Mouse (Mus musculus): ENCODE data around the gene Frmd4b. TPM values are rescaled to one million over a fixed set of nuclear protein-coding genes. Genes with fewer than 3 reads are reported as not detected.
A peak's percentile ranks its signal among the peaks of the same experiment; 100 is the strongest.

Gene Frmd4b
- polyA plus RNA-seq, 1 experiment = 0.59 TPM

DNA sequence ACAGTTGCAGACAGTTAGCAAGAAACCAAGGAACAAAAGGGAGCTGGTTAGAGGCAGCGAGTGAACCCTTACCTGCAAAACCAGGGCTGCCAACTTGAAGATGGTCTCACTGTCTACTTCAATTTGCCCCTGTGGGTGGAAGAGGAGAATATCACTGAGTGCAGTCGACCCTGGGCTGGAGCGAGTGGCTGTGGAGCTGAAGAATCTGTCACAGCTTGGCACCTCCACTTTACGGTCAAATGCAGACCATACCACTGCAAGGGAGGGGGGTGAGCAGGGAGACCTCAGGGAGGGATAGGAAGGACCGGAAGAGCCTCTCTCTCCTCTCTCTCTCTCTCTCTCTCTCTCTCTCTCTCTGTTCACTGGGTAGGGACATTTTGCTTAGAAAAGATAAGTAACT, 263.4 kb downstream of the Frmd4b start:
- TF ChIP-seq MYOG (IDR thresholded peaks at IDR 0.05; ENCODE audit: control insufficient read depth in 1 of 3, insufficient read depth in 1 of 3, insufficient read length in 2 of 3, low read depth in 2 of 3) (no peak), MAX (IDR thresholded peaks at IDR 0.05; ENCODE audit: low read depth) (no peak), CEBPB (IDR thresholded peaks at IDR 0.05; ENCODE audit: insufficient read depth, poor library complexity, severe bottlenecking) (no peak), TCF12 (IDR thresholded peaks at IDR 0.05; ENCODE audit: insufficient read depth, poor library complexity, severe bottlenecking) (no peak), POLR2AphosphoS2 (IDR thresholded peaks at IDR 0.05; ENCODE audit: insufficient read length, low read depth) (no peak), MYOD1 (IDR thresholded peaks at IDR 0.05; ENCODE audit: control insufficient read depth in 1 of 3, insufficient read length in 2 of 3, low read depth in 2 of 3) (no peak), SRF (IDR thresholded peaks at IDR 0.05; ENCODE audit: control insufficient read depth, insufficient read length, low read depth) (no peak), E2F4 (IDR thresholded peaks at IDR 0.05; ENCODE audit: insufficient read depth) (no peak), TCF3 (IDR thresholded peaks at IDR 0.05; ENCODE audit: insufficient read length, low read depth) (no peak), USF1 (IDR thresholded peaks at IDR 0.05; ENCODE audit: low read depth) (no peak), POLR2A (IDR thresholded peaks at IDR 0.05; ENCODE audit: insufficient read length, low read depth) (no peak), REST (IDR thresholded peaks at IDR 0.05; ENCODE audit: insufficient read depth, insufficient read length) (no peak)
- H3ac ChIP-seq (ENCODE audit: control insufficient read depth, insufficient read length) = no peak overlapping the region
- no peaks in the 10 kb centered on the region for H3K27me3 ChIP-seq (ENCODE audit: control insufficient read depth, insufficient read depth, insufficient read length)
- no peak overlapping the region for H3K4me3 ChIP-seq
- H3K4me2 ChIP-seq (ENCODE audit: low read depth) = peak overlapping the region; percentile 12
- H3K79me2 ChIP-seq (ENCODE audit: control insufficient read depth, insufficient read depth) = no peaks in the 10 kb centered on the region
- no peaks in the 10 kb centered on the region for H3K36me3 ChIP-seq (ENCODE audit: control insufficient read depth, insufficient read depth)

GRCm38 (mm10) chr6:97353371-97353770, 264.0 kb downstream of the Frmd4b start:
- H3K27me3 ChIP-seq (ENCODE audit: control insufficient read depth, insufficient read depth, insufficient read length) = no peaks in the 10 kb centered on the region
- TF ChIP-seq CEBPB (IDR thresholded peaks at IDR 0.05; ENCODE audit: insufficient read depth, poor library complexity, severe bottlenecking) (no peak), POLR2A (IDR thresholded peaks at IDR 0.05; ENCODE audit: insufficient read length, low read depth) (no peak), TCF12 (IDR thresholded peaks at IDR 0.05; ENCODE audit: insufficient read depth, poor library complexity, severe bottlenecking) (no peak), USF1 (IDR thresholded peaks at IDR 0.05; ENCODE audit: low read depth) (no peak), TCF3 (IDR thresholded peaks at IDR 0.05; ENCODE audit: insufficient read length, low read depth) (no peak), MYOD1 (IDR thresholded peaks at IDR 0.05; ENCODE audit: control insufficient read depth in 1 of 3, insufficient read length in 2 of 3, low read depth in 2 of 3) (no peak), POLR2AphosphoS2 (IDR thresholded peaks at IDR 0.05; ENCODE audit: insufficient read length, low read depth) (no peak), MAX (IDR thresholded peaks at IDR 0.05; ENCODE audit: low read depth) (no peak), E2F4 (IDR thresholded peaks at IDR 0.05; ENCODE audit: insufficient read depth) (no peak), SRF (IDR thresholded peaks at IDR 0.05; ENCODE audit: control insufficient read depth, insufficient read length, low read depth) (no peak), MYOG (IDR thresholded peaks at IDR 0.05; ENCODE audit: control insufficient read depth in 1 of 3, insufficient read depth in 1 of 3, insufficient read length in 2 of 3, low read depth in 2 of 3) (no peak), REST (IDR thresholded peaks at IDR 0.05; ENCODE audit: insufficient read depth, insufficient read length) (no peak)
- H3K36me3 ChIP-seq (ENCODE audit: control insufficient read depth, insufficient read depth) = no peaks in the 10 kb centered on the region
- H3ac ChIP-seq (ENCODE audit: control insufficient read depth, insufficient read length) = no peak overlapping the region
- H3K4me3 ChIP-seq = no peak overlapping the region
- peak overlapping the region; percentile 12 for H3K4me2 ChIP-seq (ENCODE audit: low read depth)
- no peaks in the 10 kb centered on the region for H3K79me2 ChIP-seq (ENCODE audit: control insufficient read depth, insufficient read depth)

DNA sequence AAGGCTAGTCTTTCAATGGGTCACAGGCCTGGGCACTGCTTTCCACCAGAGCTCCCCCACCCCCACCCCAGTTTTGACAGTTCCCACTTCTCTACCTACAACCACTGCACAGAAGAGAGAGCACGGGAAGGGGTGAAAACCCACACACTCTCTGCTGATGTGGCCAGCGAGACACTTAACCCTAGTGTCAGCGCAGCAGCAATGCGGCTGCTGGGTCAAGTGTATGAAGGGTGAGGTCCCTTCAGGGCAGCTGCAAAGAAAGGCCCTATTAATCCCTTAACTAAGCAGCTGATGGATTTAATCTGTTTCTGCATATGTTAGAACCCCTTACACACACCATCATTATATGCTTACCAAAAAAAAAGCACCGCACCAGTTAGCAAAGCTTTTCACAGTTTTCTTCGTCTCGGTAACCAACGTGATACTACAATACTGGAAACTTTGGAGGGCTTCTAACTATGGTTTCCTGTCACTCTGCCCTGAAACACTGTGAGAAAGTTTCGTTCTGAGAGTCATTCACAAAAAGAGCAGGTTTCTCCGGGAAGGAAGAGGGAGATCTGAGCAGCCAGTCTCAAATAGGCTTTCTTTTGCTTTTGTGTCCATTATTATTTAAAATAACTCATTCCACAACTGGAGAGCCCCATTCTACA, 264.7 kb downstream of the Frmd4b start:
- no peak overlapping the region for H3K4me3 ChIP-seq

GRCm38 (mm10) chr6:97349355-97350138, 267.8 kb downstream of the Frmd4b start:
- H3K27me3 ChIP-seq (ENCODE audit: control insufficient read depth, insufficient read depth, insufficient read length) = no peaks in the 10 kb centered on the region
- TF ChIP-seq POLR2A (IDR thresholded peaks at IDR 0.05; ENCODE audit: insufficient read length, low read depth) (no peak), TCF12 (IDR thresholded peaks at IDR 0.05; ENCODE audit: insufficient read depth, poor library complexity, severe bottlenecking) (no peak), POLR2AphosphoS2 (IDR thresholded peaks at IDR 0.05; ENCODE audit: insufficient read length, low read depth) (no peak), REST (IDR thresholded peaks at IDR 0.05; ENCODE audit: insufficient read depth, insufficient read length) (no peak), TCF3 (IDR thresholded peaks at IDR 0.05; ENCODE audit: insufficient read length, low read depth) (no peak), MYOG (IDR thresholded peaks at IDR 0.05; ENCODE audit: control insufficient read depth in 1 of 3, insufficient read depth in 1 of 3, insufficient read length in 2 of 3, low read depth in 2 of 3) (no peak), SRF (IDR thresholded peaks at IDR 0.05; ENCODE audit: control insufficient read depth, insufficient read length, low read depth) (no peak), MAX (IDR thresholded peaks at IDR 0.05; ENCODE audit: low read depth) (no peak), E2F4 (IDR thresholded peaks at IDR 0.05; ENCODE audit: insufficient read depth) (no peak), USF1 (IDR thresholded peaks at IDR 0.05; ENCODE audit: low read depth) (no peak), CEBPB (IDR thresholded peaks at IDR 0.05; ENCODE audit: insufficient read depth, poor library complexity, severe bottlenecking) (no peak), MYOD1 (IDR thresholded peaks at IDR 0.05; ENCODE audit: control insufficient read depth in 1 of 3, insufficient read length in 2 of 3, low read depth in 2 of 3) (no peak)
- H3K4me3 ChIP-seq = no peak overlapping the region
- no peaks in the 10 kb centered on the region for H3K79me2 ChIP-seq (ENCODE audit: control insufficient read depth, insufficient read depth)
- H3ac ChIP-seq (ENCODE audit: control insufficient read depth, insufficient read length) = no peak overlapping the region
- no peak overlapping the region for H3K4me2 ChIP-seq (ENCODE audit: low read depth)
- H3K36me3 ChIP-seq (ENCODE audit: control insufficient read depth, insufficient read depth) = no peaks in the 10 kb centered on the region

More for the DNA sequence above, 264.7 kb downstream of the Frmd4b start:
- no peaks in the 10 kb centered on the region for H3K79me2 ChIP-seq (ENCODE audit: control insufficient read depth, insufficient read depth)
- no peaks in the 10 kb centered on the region for H3K27me3 ChIP-seq (ENCODE audit: control insufficient read depth, insufficient read depth, insufficient read length)
- H3ac ChIP-seq (ENCODE audit: control insufficient read depth, insufficient read length) = no peak overlapping the region
- no peak overlapping the region for H3K4me2 ChIP-seq (ENCODE audit: low read depth)
- TF ChIP-seq MYOG (IDR thresholded peaks at IDR 0.05; ENCODE audit: control insufficient read depth in 1 of 3, insufficient read depth in 1 of 3, insufficient read length in 2 of 3, low read depth in 2 of 3) = peak in 1 of 3 experiments; percentile 7
- no peak for TF ChIP-seq TCF3 (IDR thresholded peaks at IDR 0.05; ENCODE audit: insufficient read length, low read depth)
- TF ChIP-seq USF1 (IDR thresholded peaks at IDR 0.05; ENCODE audit: low read depth) = no peak
- no peak for TF ChIP-seq CEBPB (IDR thresholded peaks at IDR 0.05; ENCODE audit: insufficient read depth, poor library complexity, severe bottlenecking)
- no peak for TF ChIP-seq MAX (IDR thresholded peaks at IDR 0.05; ENCODE audit: low read depth)
- TF ChIP-seq POLR2A (IDR thresholded peaks at IDR 0.05; ENCODE audit: insufficient read length, low read depth) = no peak
- no peak for TF ChIP-seq E2F4 (IDR thresholded peaks at IDR 0.05; ENCODE audit: insufficient read depth)
- no peak for TF ChIP-seq MYOD1 (IDR thresholded peaks at IDR 0.05; ENCODE audit: control insufficient read depth in 1 of 3, insufficient read length in 2 of 3, low read depth in 2 of 3)
- no peaks in the 10 kb centered on the region for H3K36me3 ChIP-seq (ENCODE audit: control insufficient read depth, insufficient read depth)
